Mouse (Mus musculus): ENCODE measurements around the gene Celsr3.

Celsr3 gene

GRCm38 (mm10) chr9:108806831-108807230 is 19.3 kb upstream of the Celsr3 start:
- DNase-seq (ENCODE audit: low read depth, low spot score): no peak

GRCm38 (mm10) chr9:108807674-108808073 is 18.4 kb upstream of the Celsr3 start:
- DNase-seq (ENCODE audit: low read depth, low spot score): no peak

GRCm38 (mm10) chr9:108808163-108808665 is 17.9 kb upstream of the Celsr3 start, which contains the start of gene Nckipsd:
Gene Nckipsd, plus strand, starts transcription at chr9:108808368.
- DNase-seq (ENCODE audit: low read depth, low spot score): peak; percentile 82

- no peak for DNase-seq (ENCODE audit: low read depth, low spot score)
Observed at GRCm38 (mm10) chr9:108809188-108809587, 16.9 kb upstream of the Celsr3 start.

GRCm38 (mm10) chr9:108809723-108810122 is 16.4 kb upstream of the Celsr3 start:
- DNase-seq (ENCODE audit: low read depth, low spot score): no peak

- no peak for DNase-seq (ENCODE audit: low read depth, low spot score)
Observed at GRCm38 (mm10) chr9:108810516-108810915, 15.6 kb upstream of the Celsr3 start.

GRCm38 (mm10) chr9:108815557-108815956 is 10.6 kb upstream of the Celsr3 start:
- no peak for DNase-seq (ENCODE audit: low read depth, low spot score)

- DNase-seq (ENCODE audit: low read depth, low spot score): no peak
Observed at GRCm38 (mm10) chr9:108819495-108819894, 6.6 kb upstream of the Celsr3 start.

- no peak for DNase-seq (ENCODE audit: low read depth, low spot score)
Observed at GRCm38 (mm10) chr9:108820077-108820476, 6.0 kb upstream of the Celsr3 start.

GRCm38 (mm10) chr9:108824144-108824685 is 1.9 kb upstream of the Celsr3 start:
- DNase-seq (ENCODE audit: low read depth, low spot score): no peak

- DNase-seq (ENCODE audit: low read depth, low spot score): peak; percentile 89
Observed at GRCm38 (mm10) chr9:108824755-108825413, 1.2 kb upstream of the Celsr3 start.

GRCm38 (mm10) chr9:108826700-108827340 is 700 bp downstream of the Celsr3 start:
- peak; percentile 37 for DNase-seq (ENCODE audit: low read depth, low spot score)

- DNase-seq (ENCODE audit: low read depth, low spot score): no peak
Observed at GRCm38 (mm10) chr9:108827454-108827853, 1.3 kb downstream of the Celsr3 start.

GRCm38 (mm10) chr9:108827906-108828305 is 1.8 kb downstream of the Celsr3 start:
- no peak for DNase-seq (ENCODE audit: low read depth, low spot score)

GRCm38 (mm10) chr9:108831637-108832036 is 5.5 kb downstream of the Celsr3 start:
- DNase-seq (ENCODE audit: low read depth, low spot score): no peak

- peak; percentile 68 for DNase-seq (ENCODE audit: low read depth, low spot score)
Observed at GRCm38 (mm10) chr9:108832390-108833108, 6.4 kb downstream of the Celsr3 start.

GRCm38 (mm10) chr9:108842989-108843388 is 16.9 kb downstream of the Celsr3 start:
- DNase-seq (ENCODE audit: low read depth, low spot score): no peak

GRCm38 (mm10) chr9:108845390-108845789 is 19.3 kb downstream of the Celsr3 start:
- DNase-seq (ENCODE audit: low read depth, low spot score): no peak

GRCm38 (mm10) chr9:108847374-108847773 is 21.3 kb downstream of the Celsr3 start:
- no peak for DNase-seq (ENCODE audit: low read depth, low spot score)

- no peak for DNase-seq (ENCODE audit: low read depth, low spot score)
Observed at GRCm38 (mm10) chr9:108848419-108848818, 22.3 kb downstream of the Celsr3 start.

- no peak for DNase-seq (ENCODE audit: low read depth, low spot score)
Observed at GRCm38 (mm10) chr9:108852976-108853375, 26.9 kb downstream of the Celsr3 start, which contains the start of gene Slc26a6. Gene Slc26a6, plus strand, starts transcription at chr9:108853283.

- DNase-seq (ENCODE audit: low read depth, low spot score): peak; percentile 74
Observed at GRCm38 (mm10) chr9:108853635-108854240, 27.6 kb downstream of the Celsr3 start.

Data from retina, adult 2 months (tissue).